Mouse (Mus musculus) effector memory CD4-positive, alpha-beta T cell, adult 5 months (primary cell): Measurements from ENCODE around the gene Fbxl7. TPM values are rescaled to one million over a fixed set of nuclear protein-coding genes. Genes with fewer than 3 reads are reported as not detected.

ENCODE experiments used
- polyA plus RNA-seq: library from polyadenylated mRNA; unstranded; fragments of 100-300 nt; shearing (Covaris generic); gene quantifications from one replicate; pipeline ENCODE4 v1.2.1, GENCODE M21; 2017

Fbxl7 gene
- 0.30 TPM for polyA plus RNA-seq

DNA sequence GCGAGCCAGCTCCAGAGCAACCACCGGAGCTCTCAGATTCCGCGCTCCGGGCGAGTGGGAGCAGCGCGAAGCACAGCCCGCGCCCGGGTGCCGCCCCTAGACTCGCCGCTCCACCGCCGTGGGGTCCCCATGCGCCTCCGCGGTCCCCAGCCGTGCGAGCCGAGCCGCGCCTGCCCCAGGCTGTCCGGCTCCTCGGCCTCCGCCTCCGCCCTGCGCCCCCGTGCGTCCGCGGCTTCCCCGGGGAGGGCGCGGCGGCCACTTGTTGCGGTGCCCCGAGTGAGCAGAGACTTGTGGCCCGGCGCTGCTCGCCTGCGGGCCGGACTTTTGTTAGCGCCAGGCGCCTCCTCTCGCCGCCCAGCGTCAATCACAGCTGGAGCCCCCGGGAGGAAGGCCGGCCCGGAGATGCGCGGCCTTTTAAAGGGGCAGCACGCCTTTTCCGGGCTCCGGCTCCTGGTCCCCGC is at the start of gene Fbxl7:
Gene Fbxl7, minus strand, starts transcription at position 330 of the 461 bp plus-strand sequence.

